In the genomic region with DNA sequence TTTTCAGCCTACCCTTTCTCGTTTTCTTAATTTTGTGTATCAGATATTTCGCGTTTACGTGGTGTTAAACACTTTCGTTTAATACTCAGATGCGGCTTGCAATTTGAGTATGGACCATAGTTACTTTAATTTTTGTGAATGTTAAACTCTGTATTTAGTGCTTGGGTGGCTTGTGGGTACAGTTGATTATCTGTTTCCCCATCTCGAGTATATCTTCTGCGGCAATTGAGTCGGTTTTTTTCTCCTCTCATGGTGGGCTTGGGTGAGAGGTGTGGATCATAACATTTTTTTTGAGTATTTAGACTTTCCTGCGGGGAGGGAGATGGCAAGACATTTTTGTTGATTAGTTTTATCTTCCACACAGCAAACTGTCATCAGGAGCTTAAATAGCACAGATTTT, we compare ENCODE assay signal across 1 mouse cellular context.
A peak's percentile ranks its signal among the peaks of the same experiment; 100 is the strongest.
TF ChIP-seq lines count a peak whose summit lies in the region.

No protein-coding gene starts in this region.

TF ChIP-seq in MEL, 35 proteins besides CTCF, POLR2A, EP300 and RAD21:
- TF ChIP-seq GATA1 (IDR thresholded peaks at IDR 0.05; ENCODE audit: low read depth, low read length) = peak; percentile 76
- TF ChIP-seq CHD1 (IDR thresholded peaks at IDR 0.05; ENCODE audit: low read depth, low read length) = peak; percentile 6; the same call in 1 of the 2 replicates
- no peak for TF ChIP-seq MAZ (IDR thresholded peaks at IDR 0.05; ENCODE audit: low read depth, low read length)
- 0 out of 2 replicates have a peak, but pooled peaks have one; percentile 44 for TF ChIP-seq MYB (IDR thresholded peaks at IDR 0.05; ENCODE audit: low read depth, low read length)
- no peak for TF ChIP-seq BHLHE40 (IDR thresholded peaks at IDR 0.05; ENCODE audit: borderline replicate concordance, low read depth, low read length)
- TF ChIP-seq USF1 (IDR thresholded peaks at IDR 0.05; ENCODE audit: low read depth, low read length) = no peak
- no peak for TF ChIP-seq UBTF (IDR thresholded peaks at IDR 0.05; ENCODE audit: borderline replicate concordance, insufficient read depth, low read depth, low read length)
- TF ChIP-seq ETS1 (IDR thresholded peaks at IDR 0.05; ENCODE audit: low read depth, low read length) = peak; percentile 24; the same call in 1 of the 2 replicates
- peak; percentile 30; the same call in 1 of the 2 replicates for TF ChIP-seq HCFC1 (IDR thresholded peaks at IDR 0.05; ENCODE audit: low read depth, low read length)
- no peak for TF ChIP-seq SMC3 (IDR thresholded peaks at IDR 0.05; ENCODE audit: low read depth, low read length)
- peak; percentile 71 for TF ChIP-seq ZNF384 (IDR thresholded peaks at IDR 0.05; ENCODE audit: low read depth, low read length)
- no peak for TF ChIP-seq ZC3H11A (IDR thresholded peaks at IDR 0.05; ENCODE audit: low read depth, low read length)
- TF ChIP-seq MYC (IDR thresholded peaks at IDR 0.05; ENCODE audit: low read depth, low read length) = no peak
